Mouse (Mus musculus) fibroblast of lung, adult 2 months (primary cell): ENCODE results near the gene Tpst2.

Experiments used
- DNase-seq: peaks from one replicate; pipeline ENCODE4 v3.0.0-alpha.2; 2011; ENCODE audit warnings: low read depth

Gene Tpst2

GRCm38 (mm10) chr5:112329805-112330564, 53.5 kb downstream of the Tpst2 start:
- DNase-seq, result no peak

DNA sequence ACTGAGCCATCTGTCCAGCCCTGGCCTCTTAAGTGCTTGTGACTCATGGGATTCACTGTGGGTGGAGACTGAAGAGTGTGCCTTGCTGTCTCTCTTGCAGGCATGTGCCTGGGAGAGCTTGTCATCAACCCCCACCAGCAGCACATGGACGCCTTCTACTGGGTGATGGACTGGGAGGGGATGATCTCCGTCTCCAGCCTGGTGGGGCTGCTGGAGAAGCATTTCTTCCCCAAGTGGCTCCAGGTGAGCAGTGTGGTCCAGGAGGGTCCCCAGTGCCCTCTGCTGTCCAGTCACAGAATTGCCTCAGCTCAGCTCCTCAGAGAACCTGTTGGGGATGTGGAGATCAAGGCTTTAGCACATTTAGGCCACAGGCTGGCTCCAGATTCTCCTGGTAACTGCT, 59.0 kb downstream of the Tpst2 start:
- DNase-seq, result no peak

DNA sequence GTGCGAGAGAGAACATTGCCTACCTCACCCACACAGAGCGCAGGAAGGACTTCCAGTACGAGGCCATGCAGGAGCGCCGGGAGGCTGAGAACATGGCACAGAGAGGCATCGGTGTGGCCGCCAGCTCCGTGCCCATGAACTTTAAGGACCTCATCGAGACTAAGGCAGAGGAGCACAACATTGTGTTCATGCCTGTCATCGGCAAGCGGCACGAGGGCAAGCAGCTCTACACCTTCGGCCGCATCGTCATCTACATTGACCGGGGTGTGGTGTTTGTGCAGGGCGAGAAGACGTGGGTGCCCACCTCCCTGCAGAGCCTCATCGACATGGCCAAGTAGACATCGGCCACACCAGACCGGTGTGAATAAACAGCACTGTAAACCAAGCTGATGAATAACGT, 60.5 kb downstream of the Tpst2 start:
- DNase-seq, result no peak

DNA sequence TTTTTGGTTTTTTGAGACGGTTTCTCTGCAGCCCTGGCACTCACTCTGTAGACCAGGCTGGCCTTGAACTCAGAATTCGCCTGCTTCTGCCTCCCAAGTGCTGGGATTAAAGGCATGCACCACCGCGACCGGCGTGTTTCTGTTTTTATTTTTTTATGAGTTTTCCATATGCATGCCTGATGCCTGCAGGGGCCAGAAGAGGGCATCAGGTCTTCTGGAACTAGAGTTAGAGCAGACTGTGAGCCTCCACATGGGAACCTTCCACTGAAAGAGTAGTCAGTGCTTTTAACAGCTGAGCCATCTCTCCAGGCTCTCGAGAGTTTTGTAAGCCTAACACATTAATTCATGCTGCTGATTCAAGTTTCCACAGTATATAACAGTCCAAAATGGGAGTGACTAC, 62.7 kb downstream of the Tpst2 start:
- no peak for DNase-seq

GRCm38 (mm10) chr5:112342463-112343204, 66.1 kb downstream of the Tpst2 start, which contains the start of the genes Srrd and Hps4:
TSS of gene Srrd (minus strand) at chr5:112343040.
TSS of gene Hps4 (plus strand) at chr5:112343083.
- no peak for DNase-seq

- no peak for DNase-seq
Measured at GRCm38 (mm10) chr5:112343205-112343595, 66.7 kb downstream of the Tpst2 start.

DNA sequence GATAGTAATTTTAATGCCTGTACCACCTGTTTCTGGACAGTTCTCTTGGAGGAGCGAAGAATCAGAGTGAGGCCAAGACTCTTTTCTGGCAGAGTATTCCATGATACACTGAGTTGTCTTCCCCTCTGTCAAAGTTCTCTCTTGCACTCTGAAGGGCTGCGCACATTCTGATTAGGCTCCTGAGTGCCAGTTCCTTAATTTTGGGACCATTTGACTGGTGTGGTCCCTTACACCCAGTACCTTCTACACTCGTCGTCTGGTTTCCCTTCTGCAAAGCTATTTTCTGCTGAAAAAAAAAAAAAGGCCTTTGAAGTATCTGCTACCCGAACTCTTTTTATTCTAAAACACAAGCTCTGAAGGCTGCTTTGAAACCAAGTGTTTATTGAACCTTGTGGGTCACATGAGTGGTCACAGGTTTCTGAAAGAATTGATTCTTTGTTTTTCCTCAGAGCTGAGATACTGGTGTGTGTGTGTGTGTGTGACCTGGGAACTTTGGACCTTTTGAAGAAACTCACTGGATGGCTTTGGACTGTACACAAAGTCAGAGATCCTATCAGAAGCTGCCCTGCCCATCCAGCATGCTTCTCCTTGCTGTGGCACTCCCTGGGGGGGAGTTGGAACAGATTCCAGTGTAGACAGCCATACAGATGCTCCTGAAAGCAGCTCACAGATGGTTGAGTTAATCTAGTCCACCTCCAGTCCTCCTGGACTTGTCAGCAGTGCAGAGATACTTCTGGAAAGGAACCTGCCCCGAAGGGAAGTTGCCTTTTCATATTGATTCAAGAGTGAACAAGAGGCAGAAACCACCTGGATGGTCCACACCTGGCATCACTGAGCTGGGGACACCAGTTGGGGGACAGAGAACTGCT, 67.8 kb downstream of the Tpst2 start:
- DNase-seq, result no peak

- DNase-seq, result no peak
Measured at GRCm38 (mm10) chr5:112346211-112346965, 69.9 kb downstream of the Tpst2 start.

DNA sequence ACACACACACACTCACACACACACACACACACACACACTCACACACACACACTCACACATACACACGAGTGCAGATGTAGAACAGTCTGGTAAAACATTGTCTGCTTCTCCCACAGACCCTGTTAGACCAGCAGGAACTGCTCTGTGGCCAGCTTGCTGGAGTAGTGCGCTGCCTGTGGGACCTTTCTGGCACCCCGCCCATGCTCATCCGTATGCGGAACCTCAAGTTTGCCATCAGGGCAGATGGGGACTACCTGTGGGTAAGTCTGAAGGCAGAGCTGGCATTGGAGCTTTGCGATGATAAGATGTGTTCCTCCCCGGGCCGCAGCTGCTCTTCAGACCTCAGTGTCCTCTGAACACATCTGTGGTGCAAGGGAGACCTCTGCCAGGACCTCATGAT, 72.7 kb downstream of the Tpst2 start:
- DNase-seq, result no peak

- no peak for DNase-seq
Measured at GRCm38 (mm10) chr5:112355493-112355892, 79.0 kb downstream of the Tpst2 start.

DNA sequence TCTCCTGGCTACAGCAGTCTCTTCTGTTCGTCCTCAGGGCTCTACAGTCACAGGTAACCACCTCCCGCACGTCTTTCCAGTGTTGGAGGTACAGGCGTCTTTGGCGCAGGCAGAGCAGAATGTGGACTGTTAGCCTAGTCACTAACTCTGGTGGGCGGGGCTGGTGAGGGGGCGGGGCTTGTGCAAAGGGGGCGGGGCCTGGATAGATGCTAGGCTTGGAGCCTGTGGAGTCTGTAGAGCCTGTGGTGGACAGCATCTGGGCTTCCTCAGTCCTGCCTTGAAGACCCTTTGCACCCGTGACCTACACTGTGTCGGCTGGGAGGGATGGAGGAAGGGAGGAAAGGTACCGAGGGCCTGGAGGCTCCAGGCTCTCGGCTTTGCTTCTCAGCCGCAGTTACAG, 79.4 kb downstream of the Tpst2 start, which contains the start of gene Gm6583:
TSS of gene Gm6583 (minus strand) at position 124 of the 400 bp plus-strand sequence.
- no peak for DNase-seq

DNA sequence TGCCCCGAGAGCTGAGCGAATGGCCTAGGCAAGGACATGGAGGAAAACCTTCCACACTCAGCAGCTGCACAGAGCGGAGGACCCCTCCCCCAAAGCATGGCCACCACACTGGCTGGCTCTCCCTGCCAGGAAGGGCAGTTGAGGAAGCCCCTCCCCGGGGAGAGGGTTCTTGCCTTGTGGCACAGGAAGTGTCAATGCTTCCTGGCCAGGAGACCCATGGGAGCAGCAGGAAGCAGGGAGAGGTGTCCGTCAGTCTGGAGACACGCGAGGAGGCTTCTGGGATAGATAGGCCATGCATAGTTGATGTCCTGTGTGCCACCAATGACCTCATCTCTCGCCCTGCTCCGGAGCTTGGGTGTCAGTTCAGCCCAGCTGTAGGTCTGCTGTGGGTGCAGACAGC, 79.8 kb downstream of the Tpst2 start:
- no peak for DNase-seq

DNA sequence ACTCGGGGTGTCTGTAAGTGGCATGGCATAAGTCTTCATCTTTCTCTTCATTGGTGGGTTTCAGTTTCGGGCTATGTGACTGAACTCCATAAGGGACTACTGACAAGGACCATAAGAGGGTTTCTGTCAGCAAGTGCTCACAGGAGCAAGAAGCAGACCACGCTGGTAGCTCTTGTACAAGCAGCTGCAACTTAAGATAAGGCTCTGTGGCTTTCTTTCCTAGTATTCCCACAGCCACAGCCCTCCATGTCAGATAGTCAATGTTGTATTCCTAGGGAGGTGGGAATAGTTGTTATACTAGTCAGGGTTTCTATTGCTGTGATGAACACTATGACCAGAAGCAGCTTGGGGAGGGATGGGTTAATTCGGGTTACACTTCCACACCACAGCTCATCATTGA, 83.0 kb downstream of the Tpst2 start:
- no peak for DNase-seq

GRCm38 (mm10) chr5:112360077-112360476, 83.6 kb downstream of the Tpst2 start:
- DNase-seq, result no peak

DNA sequence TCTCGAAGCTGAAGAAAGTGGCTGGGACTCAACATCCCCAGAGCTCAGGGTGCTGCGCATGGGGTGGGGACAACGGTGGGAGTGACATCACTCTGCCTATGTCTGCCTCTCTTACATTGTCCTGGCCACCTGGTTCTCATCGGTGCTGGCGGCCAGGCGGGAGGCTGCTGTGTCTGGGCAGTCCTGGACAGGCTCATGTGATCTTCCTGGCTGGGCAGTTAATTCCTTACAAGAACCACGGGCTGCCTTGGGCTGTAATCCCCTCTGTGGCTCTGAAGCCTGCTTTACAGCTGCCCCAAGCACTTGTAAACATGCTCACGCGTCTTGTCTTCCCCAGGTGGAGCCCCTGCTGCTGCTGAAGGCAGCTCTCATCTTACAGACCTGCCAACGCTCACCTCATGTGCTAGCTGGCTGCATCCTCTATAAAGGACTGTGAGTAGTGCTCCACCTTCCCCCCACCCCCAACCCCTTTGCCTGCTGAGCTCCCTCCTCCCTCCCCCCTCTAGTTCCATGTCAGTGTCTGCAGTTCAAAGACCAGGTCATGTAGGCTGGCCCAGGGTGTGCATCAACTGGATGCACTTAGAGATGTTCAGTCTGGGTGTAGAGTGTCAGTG, 87.8 kb downstream of the Tpst2 start:
- DNase-seq, result no peak
